Mouse (Mus musculus): ENCODE measurements at regions not wholly inside any gene's neighbourhood (a gene's known extent, or its start where the extent isn't known, plus 50 kb on each side); places are given as distances from the start of the nearest gene placed in this dataset.
A peak's percentile ranks its signal among the peaks of the same experiment; 100 is the strongest.

DNA sequence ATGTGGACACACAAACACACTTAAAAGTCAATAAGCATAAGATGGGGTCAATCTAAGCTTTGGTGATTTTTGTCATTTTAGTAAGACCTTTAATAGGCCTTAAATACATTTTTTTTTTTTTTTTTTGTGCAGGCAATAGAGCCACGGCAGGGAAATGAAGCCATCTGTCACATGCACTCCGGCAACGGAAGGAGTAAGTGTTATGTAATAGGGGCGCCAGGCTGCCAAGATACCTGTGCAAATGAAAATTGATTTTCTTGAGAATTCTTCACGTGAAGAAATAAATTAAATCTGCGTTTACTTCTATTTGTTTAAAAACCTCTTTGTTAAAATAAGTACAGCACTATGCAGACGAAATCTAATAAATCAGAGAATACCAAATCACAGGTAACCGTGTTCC lies 54.6 kb upstream of the Card11 start:
- no peak for DNase-seq

DNA sequence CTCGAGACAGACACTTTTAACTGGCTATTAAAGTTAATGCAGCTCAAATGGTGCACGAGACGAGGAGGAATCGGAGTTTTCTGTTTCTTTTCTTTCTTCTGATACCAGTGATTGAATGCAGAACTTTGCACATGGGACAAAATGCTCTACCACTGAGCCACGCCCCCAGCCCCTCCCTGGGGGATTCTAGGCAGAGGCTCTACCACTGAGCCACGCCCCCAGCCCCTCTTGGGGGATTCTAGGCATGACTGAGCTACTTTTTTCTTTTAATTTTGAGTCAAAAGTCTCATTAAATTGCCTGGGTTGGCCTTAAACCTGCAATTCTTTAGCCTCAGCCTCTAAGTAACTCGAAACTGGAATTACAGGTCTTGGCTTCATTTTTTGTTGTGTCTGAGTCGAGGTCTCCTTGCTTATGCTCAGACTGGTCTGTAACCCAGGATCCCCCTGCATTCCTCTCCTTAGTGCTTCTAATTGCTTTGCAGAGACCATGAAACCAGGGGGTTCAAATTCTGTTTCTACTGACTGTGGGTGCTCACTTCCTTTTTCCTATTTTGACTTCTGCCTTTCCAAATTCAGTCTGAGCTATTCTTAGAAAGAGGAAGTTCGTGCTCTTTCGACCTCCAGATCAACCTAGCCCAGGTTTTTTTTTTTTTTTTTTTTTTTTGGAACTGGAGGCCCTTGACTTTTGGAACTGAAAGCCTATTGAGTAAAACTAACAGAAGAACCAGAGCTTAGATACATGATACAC lies 55.4 kb upstream of the Card11 start:
- DNase-seq, result no peak

DNA sequence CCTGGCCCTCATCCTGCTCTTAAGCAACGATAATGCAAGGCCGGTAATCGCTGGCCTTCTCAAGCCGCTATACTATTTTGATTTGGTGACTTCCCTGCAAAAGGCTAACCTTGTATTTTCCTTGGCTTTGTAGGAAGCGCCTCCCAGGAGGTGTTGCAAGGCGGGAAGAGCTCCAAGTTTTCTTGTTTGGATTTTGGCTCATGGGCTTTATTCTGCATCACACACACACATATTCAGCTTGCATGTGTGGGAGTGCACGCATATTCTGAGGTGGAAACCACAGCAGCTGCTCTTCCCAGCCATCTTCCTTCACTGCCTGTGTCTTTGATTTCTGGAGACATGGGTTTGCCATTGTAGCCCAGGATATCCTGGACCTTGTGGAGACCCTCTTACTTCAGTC lies 57.8 kb upstream of the Card11 start:
- DNase-seq, result no peak

DNA sequence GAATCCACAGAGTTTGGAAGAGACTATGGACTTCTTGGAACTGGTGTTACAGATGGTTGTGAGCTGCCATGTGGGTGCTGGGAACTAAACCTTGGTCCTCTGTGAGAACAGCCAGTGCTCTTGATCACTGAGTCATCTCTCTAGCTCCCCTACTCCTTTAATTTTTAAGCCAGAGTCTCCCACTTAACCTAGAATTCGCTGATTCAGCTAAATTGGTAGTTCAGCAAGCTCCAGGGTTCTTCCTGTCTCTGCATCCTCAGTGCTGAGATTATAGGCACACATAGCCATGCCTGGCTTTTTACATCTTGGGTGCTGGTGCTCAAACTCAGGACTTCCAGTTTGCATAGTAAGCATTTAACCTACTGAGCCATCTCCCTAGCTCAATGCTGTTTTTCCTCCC lies 58.5 kb upstream of the Card11 start:
- DNase-seq, result no peak

DNA sequence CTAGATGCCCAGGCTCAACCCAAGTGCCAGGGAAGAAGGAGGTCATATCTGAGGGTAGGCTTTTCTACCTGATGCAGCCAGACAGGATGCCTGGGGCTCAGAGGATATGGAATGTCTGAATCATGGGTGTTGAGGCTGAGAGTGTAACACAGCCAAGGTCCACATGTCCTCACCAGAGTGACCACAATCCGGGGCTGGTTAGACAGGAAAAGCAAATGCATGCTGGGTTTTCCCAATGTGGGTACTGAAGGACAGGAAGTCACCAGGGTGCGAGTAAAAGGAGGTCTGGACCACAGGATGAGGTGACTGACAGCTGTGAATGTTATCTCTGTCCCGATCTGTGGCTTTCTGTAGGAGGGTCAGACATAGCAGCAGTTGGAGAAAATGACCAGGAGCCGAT lies 61.8 kb upstream of the Card11 start:
- no peak for DNase-seq

GRCm38 (mm10) chr5:141067561-141067960 lies 67.2 kb upstream of the Card11 start:
- DNase-seq, result peak; percentile 44

DNA sequence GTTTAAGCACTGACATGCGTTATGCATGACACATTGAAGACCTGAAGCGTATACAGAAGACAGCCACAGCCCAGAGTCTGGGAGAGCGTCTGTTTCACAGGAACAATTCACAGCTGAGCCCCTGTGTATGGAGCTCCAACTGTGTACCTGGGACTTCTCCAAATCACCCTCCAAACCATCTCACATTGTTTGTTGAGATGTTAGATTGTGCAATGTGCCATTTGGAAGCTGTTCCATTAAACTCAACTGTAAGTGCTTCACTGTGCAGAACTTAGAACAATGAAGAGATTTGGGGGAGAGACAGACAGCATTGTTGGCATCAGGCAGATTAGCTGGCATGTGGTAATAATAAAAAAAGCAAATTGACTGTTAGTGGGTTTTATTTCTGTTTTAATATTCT lies 74.1 kb upstream of the Card11 start:
- DNase-seq, result no peak

- DNase-seq, result no peak
These were observed 75.8 kb upstream of the Card11 start for GRCm38 (mm10) chr5:141076158-141076557.

- peak; percentile 19 for DNase-seq
These were observed 76.6 kb upstream of the Card11 start for GRCm38 (mm10) chr5:141076942-141077341.

DNA sequence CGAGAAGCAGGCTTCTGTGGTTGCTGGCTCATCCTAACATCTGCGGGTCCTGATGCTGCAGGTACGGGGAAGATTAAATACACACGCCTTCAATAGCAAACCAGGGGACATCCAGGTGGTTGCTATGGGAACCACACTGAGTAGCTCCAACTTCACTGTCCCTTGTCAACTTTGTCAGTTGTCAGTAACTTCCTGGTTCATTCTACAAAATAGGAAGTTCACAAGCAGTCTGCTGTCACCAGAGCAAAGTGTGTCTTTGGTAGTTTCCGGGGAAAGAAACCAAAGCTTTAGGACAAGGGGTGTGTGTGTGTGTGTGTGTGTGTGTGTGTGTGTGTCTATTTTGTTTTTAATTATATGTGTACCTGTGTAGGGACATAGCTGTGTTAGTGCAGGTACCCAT lies 80.5 kb upstream of the Card11 start:
- no peak for DNase-seq

DNA sequence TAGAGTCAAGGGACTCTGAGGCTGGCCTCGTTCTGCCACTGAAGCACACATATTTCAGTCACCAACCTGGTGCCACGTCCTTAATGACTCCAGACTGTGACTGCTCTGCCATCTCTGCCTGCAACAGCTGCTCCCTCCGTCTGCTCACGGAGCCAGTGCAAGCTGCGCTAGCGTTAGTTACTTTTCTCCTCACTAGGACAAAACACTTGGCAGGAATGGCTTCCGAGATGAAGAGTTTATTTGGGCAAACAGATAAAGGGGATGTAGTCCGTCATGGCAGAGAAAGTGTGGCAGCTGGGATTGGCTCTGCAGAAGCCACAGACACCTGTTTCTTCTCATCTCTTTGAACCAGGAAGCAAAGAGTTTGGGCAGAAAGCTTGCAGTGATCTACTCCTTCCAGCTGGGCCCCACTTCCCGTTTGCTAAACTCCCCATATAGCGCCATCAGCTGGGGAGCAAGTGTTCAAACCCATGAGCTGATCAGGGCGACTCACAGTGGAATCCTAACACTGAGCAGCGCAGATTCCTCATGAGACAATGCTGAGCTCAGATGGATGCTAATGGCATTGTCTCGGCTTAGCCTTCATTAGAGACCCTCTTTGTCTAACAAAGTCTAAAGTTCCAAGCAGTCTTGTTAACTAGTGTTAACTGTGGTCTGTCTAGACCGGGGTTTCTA lies 83.8 kb upstream of the Card11 start:
- peak; percentile 15 for DNase-seq

DNA sequence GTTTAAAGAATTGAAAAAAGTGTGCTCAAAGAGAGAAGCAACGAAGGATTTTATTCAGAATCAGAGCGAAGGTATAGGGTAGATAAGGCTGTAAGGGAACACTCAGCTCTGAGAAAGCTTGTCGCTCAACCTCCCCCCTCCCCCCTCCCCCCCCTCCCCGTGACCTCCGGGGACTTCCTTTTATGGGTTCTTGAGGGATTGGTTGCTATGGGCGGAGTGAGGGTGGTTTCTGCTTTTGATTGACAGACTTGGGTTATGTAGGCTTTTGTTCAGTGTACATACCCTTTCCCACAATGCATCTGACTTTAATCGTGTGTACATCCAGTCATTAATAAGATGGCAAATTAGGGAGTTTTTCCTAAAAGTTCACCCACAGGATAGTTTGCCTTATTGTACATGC lies 84.4 kb upstream of the Card11 start:
- DNase-seq, result peak; percentile 22

DNA sequence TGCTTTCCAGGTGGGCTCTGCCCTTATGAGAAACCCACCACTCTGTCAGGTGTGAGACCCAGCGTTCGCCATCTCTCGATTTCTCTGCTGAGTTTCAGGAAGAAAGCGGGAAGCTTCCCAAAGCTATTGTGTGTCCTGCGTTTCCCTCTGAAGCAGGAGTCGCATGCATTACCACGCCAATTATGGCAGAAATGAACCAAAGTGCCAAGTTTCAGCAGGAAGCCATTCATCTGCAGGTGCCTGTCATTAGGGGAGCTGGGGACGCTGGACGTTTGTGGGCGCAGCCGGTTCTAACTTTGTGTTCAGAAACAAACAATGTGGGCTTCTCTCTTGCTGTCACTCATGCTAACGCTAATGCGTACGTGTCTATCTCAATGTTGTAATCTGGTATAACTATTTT lies 91.3 kb upstream of the Card11 start:
- no peak for DNase-seq

DNA sequence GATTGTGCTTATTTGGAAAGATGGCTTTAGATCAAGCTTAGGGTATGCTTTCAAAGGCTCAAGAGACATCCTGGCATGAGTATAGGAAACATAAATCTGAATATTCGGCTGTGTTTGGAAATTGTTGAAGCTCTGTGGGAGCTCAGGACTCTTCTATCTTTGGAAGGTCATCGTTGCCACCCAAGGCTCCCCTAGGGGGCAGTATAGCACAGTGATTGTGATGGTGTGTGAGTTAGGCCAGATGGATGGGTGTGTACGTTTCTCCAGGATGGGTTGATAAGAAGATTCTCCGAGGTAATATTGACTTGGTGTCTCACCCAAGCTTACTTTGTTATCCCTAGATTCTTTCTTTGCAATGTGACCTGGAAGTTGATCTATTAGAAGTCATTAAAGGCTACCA lies 93.3 kb upstream of the Card11 start:
- peak; percentile 46 for DNase-seq

GRCm38 (mm10) chr5:141097878-141098277 lies 97.5 kb upstream of the Card11 start:
- no peak for DNase-seq

DNA sequence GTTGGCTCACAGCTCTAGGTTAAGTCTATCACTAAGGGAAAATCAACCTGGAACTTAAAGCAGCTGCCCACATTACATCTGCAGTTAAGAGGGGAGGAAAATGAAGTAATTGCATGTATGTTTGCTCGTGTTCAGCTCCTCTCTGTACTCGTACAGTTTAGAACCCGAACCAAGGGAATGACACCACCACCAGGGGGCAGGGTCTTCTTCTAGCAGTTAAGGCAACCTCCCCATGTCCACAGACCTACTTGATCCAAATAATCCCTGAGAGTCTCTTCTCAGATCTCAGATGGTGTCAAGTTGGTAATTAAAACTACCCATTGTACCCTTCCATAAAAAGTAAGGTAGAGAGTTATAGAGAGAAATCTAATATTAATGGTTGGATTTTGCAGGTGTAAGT lies 111.3 kb upstream of the Card11 start:
- DNase-seq, result peak; percentile 5

GRCm38 (mm10) chr5:141115273-141115904 lies 115.0 kb upstream of the Card11 start:
- no peak for DNase-seq

DNA sequence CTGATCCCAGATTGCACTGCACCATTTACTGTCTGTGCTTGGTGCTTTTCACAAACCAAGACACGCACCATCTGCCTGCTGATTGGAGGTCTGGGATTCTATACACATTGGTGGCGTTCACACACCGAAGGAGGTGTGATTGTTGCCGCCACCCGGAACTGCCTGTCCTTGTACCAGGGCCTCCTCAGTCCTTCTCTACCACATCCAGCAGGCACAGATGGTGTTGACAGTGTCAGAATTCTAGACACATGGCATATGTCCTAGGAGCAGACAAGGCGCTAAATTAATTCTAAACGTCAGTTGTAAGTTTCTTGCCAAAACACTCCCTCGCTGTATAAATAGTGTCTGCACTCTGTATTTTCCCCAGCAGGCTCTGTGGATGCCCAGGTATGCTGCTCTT lies 115.6 kb upstream of the Card11 start:
- DNase-seq, result no peak

DNA sequence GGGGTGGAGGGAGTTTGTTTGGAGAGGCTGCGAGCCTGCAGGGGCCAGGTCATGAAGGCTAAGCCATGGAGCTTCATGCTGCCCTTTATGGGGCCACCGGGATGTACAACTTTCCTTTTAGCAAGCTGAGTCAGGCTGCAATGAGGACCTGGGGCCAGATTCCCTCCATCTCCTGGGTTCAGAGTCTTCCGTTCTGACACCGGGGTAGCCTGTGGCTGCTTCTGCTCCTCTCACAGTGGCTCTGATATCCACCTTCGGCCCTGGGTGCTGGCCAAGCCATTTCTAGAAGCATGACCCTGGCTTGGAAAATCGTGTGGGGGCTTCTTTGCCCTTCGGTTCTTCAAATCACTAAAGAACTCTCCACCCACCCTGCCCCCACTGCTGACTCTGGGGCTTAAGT lies 115.4 kb upstream of the Sdk1 start:
- no peak for DNase-seq

DNA sequence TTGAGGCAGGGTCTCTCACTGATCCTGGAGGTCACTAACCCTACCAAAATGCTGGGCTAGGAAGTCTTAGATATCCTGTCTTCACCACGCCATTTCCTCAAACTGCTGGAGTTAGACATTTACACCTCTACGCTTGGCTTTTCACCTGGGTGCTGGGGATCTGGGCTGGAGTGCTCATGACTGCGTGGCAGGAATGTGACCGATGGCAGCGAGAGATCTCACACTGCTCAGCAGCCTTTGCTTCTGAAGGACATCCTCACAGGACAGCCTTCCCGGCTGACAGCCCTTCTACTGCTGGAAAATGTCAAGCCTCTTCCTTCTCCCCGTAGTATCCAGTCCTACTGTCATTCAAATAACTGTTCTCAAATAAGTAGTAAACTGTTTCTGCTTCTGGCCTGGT lies 114.8 kb upstream of the Sdk1 start:
- no peak for DNase-seq

DNA sequence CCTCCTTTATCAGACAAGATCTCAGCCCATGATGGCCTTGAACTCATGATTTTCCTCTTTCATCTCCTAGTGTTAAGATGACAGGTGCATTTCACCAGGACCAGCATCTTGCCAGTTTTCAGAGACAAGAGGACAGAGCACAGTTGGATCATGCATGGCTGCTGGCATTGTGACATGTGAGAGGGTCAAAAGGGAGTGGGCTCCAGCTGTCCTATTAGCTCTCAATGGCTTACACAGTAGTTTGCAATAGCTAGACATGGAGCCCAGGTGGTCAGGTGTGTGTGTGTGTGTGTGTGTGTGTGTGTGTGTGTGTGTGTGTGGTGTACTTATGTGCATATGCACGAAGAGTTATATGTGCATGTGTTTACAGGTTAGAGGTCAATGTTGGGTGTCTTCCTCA lies 110.3 kb upstream of the Sdk1 start:
- DNase-seq, result no peak

GRCm38 (mm10) chr5:141131906-141132305 lies 109.4 kb upstream of the Sdk1 start:
- no peak for DNase-seq

DNA sequence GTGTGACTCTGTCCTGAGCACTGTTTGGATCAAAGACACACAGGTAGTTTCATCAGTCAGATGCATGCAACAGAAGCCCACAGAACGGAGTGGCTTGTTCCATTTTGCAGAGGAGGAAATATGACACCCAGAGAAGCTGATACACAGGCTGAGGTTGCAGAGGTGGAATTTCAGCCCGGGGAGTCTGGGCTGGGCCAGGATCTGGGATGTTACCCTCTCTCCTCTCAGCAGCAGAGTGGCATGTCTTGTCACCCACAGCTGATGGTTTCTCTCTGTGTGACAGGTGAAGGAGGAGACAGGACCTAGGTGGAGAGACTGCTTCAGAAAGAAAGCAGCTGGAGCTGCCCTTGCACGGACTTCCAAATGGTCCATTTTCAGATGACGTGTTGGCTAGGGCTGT lies 105.1 kb upstream of the Sdk1 start:
- DNase-seq, result no peak

- no peak for DNase-seq
These were observed 103.6 kb upstream of the Sdk1 start for GRCm38 (mm10) chr5:141137716-141138115.
